Mouse (Mus musculus): ENCODE results near the gene Taf1.

- TF ChIP-seq CTCF (IDR thresholded peaks at IDR 0.05; ENCODE audit: borderline replicate concordance, insufficient read depth, low read length) (no peak), POLR2A (IDR thresholded peaks at IDR 0.05; ENCODE audit: low read depth, low read length) (no peak)
Measured at GRCm38 (mm10) chrX:101616183-101616582, 83.6 kb downstream of the Taf1 start.
